Mouse (Mus musculus) layer of hippocampus, postnatal 25 days (tissue): Measurements from ENCODE around the gene Mab21l1. TPM values are rescaled to one million over a fixed set of nuclear protein-coding genes. Genes with fewer than 3 reads are reported as not detected.

Experiments used
- DNase-seq, 2 experiments: peaks; one replicate each; pipeline ENCODE4 v3.0.0; 2022; ENCODE audit warnings: mixed read lengths in 2 of 2, low spot score in 1 of 2; ENCODE audit errors: extremely low spot score in 1 of 2
- total RNA-seq, 2 experiments: library from RNA; stranded (reverse); gene quantifications; 2 replicates each; pipeline ENCODE4 v1.2.3; 2021

Mab21l1 gene
- total RNA-seq, 2 experiments from 2014 or later = 0.44 to 0.75 TPM

- no peak for DNase-seq
Measured at GRCm38 (mm10) chr3:55794768-55795167, 12.5 kb downstream of the Mab21l1 start.

GRCm38 (mm10) chr3:55814993-55815625 is 32.8 kb downstream of the Mab21l1 start:
- no peak for DNase-seq

- DNase-seq = no peak
Measured at GRCm38 (mm10) chr3:55816096-55816495, 33.8 kb downstream of the Mab21l1 start.

- DNase-seq = no peak
Measured at GRCm38 (mm10) chr3:55816638-55817375, 34.5 kb downstream of the Mab21l1 start.

GRCm38 (mm10) chr3:55818082-55818481 is 35.8 kb downstream of the Mab21l1 start:
- DNase-seq = no peak

- DNase-seq = no peak
Measured at GRCm38 (mm10) chr3:55819598-55819997, 37.3 kb downstream of the Mab21l1 start.

- no peak for DNase-seq
Measured at GRCm38 (mm10) chr3:55824864-55825263, 42.6 kb downstream of the Mab21l1 start.

GRCm38 (mm10) chr3:55828481-55829256 is 46.4 kb downstream of the Mab21l1 start:
- DNase-seq = no peak

GRCm38 (mm10) chr3:55830226-55830625 is 47.9 kb downstream of the Mab21l1 start:
- DNase-seq = no peak
